In genomic region chr9:107904726-107905125, GRCm38 (mm10) we compare ENCODE assay signal across 8 mouse cellular contexts. TPM values are rescaled to one million over a fixed set of nuclear protein-coding genes. Genes with fewer than 3 reads are reported as not detected.
DNase-seq lines count a peak whose midpoint lies in the region; ATAC-seq lines count a peak whose summit lies in the region.

No protein-coding gene starts in this region.

- intact Hi-C loops in left cerebral cortex, postnatal 10 days (cut with DNase I) = loop anchor here (5.0 kb wide), 2 partner anchors 143 to 163 kb away; partner anchors contain the start of gene Gmppb

- peak; percentile 80 for ATAC-seq in activated CD4-positive, CD25-positive, alpha-beta regulatory T cell, adult 4 months
- peak; percentile 46 for ATAC-seq in hindbrain, embryonic 15.5 days (ENCODE audit: low FRiP score, low read depth)

- no peak overlapping the region for H3K4me3 ChIP-seq in hindbrain, embryonic 15.5 days
- H3K4me3 ChIP-seq in midbrain, embryonic 10.5 days = no peak overlapping the region

- peaks cover 4% of the 10 kb centered on the region; the same call in 1 of the 2 replicates for H3K27me3 ChIP-seq in hindbrain, embryonic 15.5 days
- peaks cover 75% of the 10 kb centered on the region for H3K27me3 ChIP-seq in midbrain, embryonic 10.5 days (ENCODE audit: low read depth, poor library complexity, severe bottlenecking)

- no peak overlapping the region for H3K4me2 ChIP-seq in hindbrain, embryonic 15.5 days

- no peak overlapping the region for H3K27ac ChIP-seq in hindbrain, embryonic 15.5 days (replicated peaks)
- H3K27ac ChIP-seq in midbrain, embryonic 10.5 days (replicated peaks) = no peak overlapping the region

- DNase-seq in cerebellum, postnatal 25 days = peak; percentile 91 to 94
- DNase-seq in gastrocnemius, adult 18-20 months (ENCODE audit: low spot score) = peak; percentile 92
- peak; percentile 82 to 87 for DNase-seq in left cerebral cortex, postnatal 10 days (ENCODE audit: extremely low spot score in 1 of 2, low spot score in 2 of 2)
- peak; percentile 86 for DNase-seq in midbrain, embryonic 10.5 days (ENCODE audit: low spot score)
- peak; percentile 82 for DNase-seq in right cerebral cortex, postnatal 25 days
- DNase-seq in yolk sac, embryonic 10.5 days (ENCODE audit: low spot score) = peak; percentile 76

- H3K9me3 ChIP-seq in hindbrain, embryonic 15.5 days = no peaks in the 10 kb centered on the region
- no peaks in the 10 kb centered on the region for H3K9me3 ChIP-seq in midbrain, embryonic 10.5 days (replicated peaks)

- H3K36me3 ChIP-seq in hindbrain, embryonic 15.5 days = no peaks in the 10 kb centered on the region
- H3K36me3 ChIP-seq in midbrain, embryonic 10.5 days = peaks cover 4% of the 10 kb centered on the region; the same call in 1 of the 2 replicates

- no peak overlapping the region for H3K9ac ChIP-seq in hindbrain, embryonic 15.5 days

- H3K4me1 ChIP-seq in hindbrain, embryonic 15.5 days (replicated peaks) = peaks cover 28% of the 10 kb centered on the region
- peaks cover 53% of the 10 kb centered on the region for H3K4me1 ChIP-seq in midbrain, embryonic 10.5 days

- 2% methylated on average over 4 of the region's 4 CpGs for WGBS in hindbrain, embryonic 15.5 days
- WGBS in midbrain, embryonic 10.5 days = 7% methylated on average over 4 of the region's 4 CpGs

RNA-seq across cellular contexts. Expression of gene Mst1r, which starts 1.9 kb away (rescaled TPM):
- polyA plus RNA-seq in activated CD4-positive, CD25-positive, alpha-beta regulatory T cell, adult 4 months (2017; shearing (Covaris generic)) = not detected
- under 1 TPM; 0.39 to 0.52 TPM for total RNA-seq in gastrocnemius, adult 18-20 months (2021)
- 1.4 and 1.9 TPM in 2 replicates for polyA plus RNA-seq in hindbrain, embryonic 15.5 days (2015; fragmentation: Nextera tagmentation; extraction: Ambion mirVana)
- total RNA-seq in left cerebral cortex, postnatal 10 days (2021) = 1 to 10 TPM; 1.8 to 2.4 TPM
- polyA plus RNA-seq in midbrain, embryonic 10.5 days (2016; fragmentation: Nextera tagmentation; extraction: Ambion mirVana) = 0.78 and 0.79 TPM in 2 replicates

RNA-seq across cellular contexts. Expression of gene Mon1a, which starts 16.8 kb away (rescaled TPM):
- 10 to 100 TPM; 11.3 to 12.9 TPM for polyA plus RNA-seq in activated CD4-positive, CD25-positive, alpha-beta regulatory T cell, adult 4 months (2017; shearing (Covaris generic))
- total RNA-seq in gastrocnemius, adult 18-20 months (2021) = 10 to 100 TPM; 10.8 to 11.1 TPM
- 22.9 and 24.3 TPM in 2 replicates for polyA plus RNA-seq in hindbrain, embryonic 15.5 days (2015; fragmentation: Nextera tagmentation; extraction: Ambion mirVana)
- 10 to 100 TPM; 14.0 to 15.0 TPM for total RNA-seq in left cerebral cortex, postnatal 10 days (2021)
- 11.6 and 15.3 TPM in 2 replicates for polyA plus RNA-seq in midbrain, embryonic 10.5 days (2016; fragmentation: Nextera tagmentation; extraction: Ambion mirVana)

RNA-seq across cellular contexts. Expression of gene Actl11, which starts 23.5 kb away (rescaled TPM):
- not detected for polyA plus RNA-seq in activated CD4-positive, CD25-positive, alpha-beta regulatory T cell, adult 4 months (2017; shearing (Covaris generic))
- not detected for total RNA-seq in gastrocnemius, adult 18-20 months (2021)
- not detected in 2 replicates for polyA plus RNA-seq in hindbrain, embryonic 15.5 days (2015; fragmentation: Nextera tagmentation; extraction: Ambion mirVana)
- not detected for total RNA-seq in left cerebral cortex, postnatal 10 days (2021)
- polyA plus RNA-seq in midbrain, embryonic 10.5 days (2016; fragmentation: Nextera tagmentation; extraction: Ambion mirVana) = not detected in 2 replicates

RNA-seq across cellular contexts. Expression of gene Camkv, which starts 30.7 kb away (rescaled TPM):
- polyA plus RNA-seq in activated CD4-positive, CD25-positive, alpha-beta regulatory T cell, adult 4 months (2017; shearing (Covaris generic)) = not detected
- under 1 TPM; 0.26 to 0.34 TPM for total RNA-seq in gastrocnemius, adult 18-20 months (2021)
- 38.9 and 47.2 TPM in 2 replicates for polyA plus RNA-seq in hindbrain, embryonic 15.5 days (2015; fragmentation: Nextera tagmentation; extraction: Ambion mirVana)
- 100 to 1,000 TPM; 434 to 435 TPM for total RNA-seq in left cerebral cortex, postnatal 10 days (2021)
- 20.9 and 23.0 TPM in 2 replicates for polyA plus RNA-seq in midbrain, embryonic 10.5 days (2016; fragmentation: Nextera tagmentation; extraction: Ambion mirVana)

RNA-seq across cellular contexts. Expression of gene Rbm6, which starts 31.7 kb away (rescaled TPM):
- 10 to 100 TPM; 76.4 to 81.0 TPM for polyA plus RNA-seq in activated CD4-positive, CD25-positive, alpha-beta regulatory T cell, adult 4 months (2017; shearing (Covaris generic))
- 10 to 100 TPM; 16.6 to 18.3 TPM for total RNA-seq in gastrocnemius, adult 18-20 months (2021)
- polyA plus RNA-seq in hindbrain, embryonic 15.5 days (2015; fragmentation: Nextera tagmentation; extraction: Ambion mirVana) = 94.5 and 97.0 TPM in 2 replicates
- total RNA-seq in left cerebral cortex, postnatal 10 days (2021) = 10 to 100 TPM; 57.0 to 60.5 TPM
- polyA plus RNA-seq in midbrain, embryonic 10.5 days (2016; fragmentation: Nextera tagmentation; extraction: Ambion mirVana) = 101 and 115 TPM in 2 replicates
